8 mouse cellular contexts compared by ENCODE assay signal in the genomic region with DNA sequence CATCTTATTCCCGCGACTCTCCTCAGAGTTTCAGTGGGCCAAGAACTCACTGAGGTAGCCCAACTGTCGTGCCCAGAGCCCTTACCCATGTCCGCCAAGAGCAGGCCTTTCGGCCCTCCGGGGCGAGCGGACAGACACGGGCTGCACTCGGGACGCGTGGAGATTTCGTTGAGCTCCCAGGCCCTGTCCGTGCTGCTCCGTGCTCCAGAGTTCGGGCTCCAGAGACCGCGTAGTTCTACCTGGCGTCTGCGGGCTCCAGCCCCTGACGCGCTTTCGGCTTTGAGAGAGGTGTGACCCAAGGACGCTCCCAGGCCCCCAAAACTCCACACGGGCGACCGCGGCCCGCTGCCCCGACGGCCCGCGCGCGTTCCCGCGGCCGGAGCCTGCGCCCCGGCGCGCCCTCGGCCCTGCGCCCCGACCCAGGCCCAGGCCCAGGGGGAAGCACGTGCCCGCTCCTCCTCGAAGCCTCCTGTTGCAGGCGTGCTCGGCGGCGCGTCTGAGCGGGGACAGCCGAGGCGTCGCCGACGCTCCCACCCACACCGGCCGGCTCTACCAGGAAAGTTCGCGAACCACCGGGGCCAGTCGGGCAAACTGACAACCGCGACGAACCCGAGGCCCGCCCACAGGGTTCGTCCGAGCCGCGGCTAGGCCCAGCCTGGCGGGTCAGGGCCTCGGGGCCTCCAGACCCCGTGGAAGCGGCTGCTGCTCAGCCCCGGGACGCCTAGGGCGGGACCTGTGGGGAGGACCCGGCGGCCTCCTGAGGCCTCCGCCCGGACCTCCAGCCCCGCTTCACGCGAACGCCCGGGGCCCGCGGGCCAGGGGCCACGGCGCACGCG. TPM values are rescaled to one million over a fixed set of nuclear protein-coding genes. Genes with fewer than 3 reads are reported as not detected.
DNase-seq lines count a peak whose midpoint lies in the region; ATAC-seq lines count a peak whose summit lies in the region.

No protein-coding gene starts in this region.

- peaks cover 3% of the 10 kb centered on the region; the same call in 1 of the 2 replicates for H3K4me1 ChIP-seq in kidney, embryonic 14.5 days (ENCODE audit: control insufficient read depth, insufficient read depth, low read length)
- peaks cover 27% of the 10 kb centered on the region for H3K4me1 ChIP-seq in heart, embryonic 10.5 days
- H3K4me1 ChIP-seq in neural tube, embryonic 14.5 days (ENCODE audit: control insufficient read depth, insufficient read depth, low read length), result 0 out of 2 replicates have a peak, but pooled peaks cover 3% of the 10 kb centered on the region

- no peak for DNase-seq in kidney, postnatal 25 days
- peak; percentile 56 for DNase-seq in embryo, embryonic 11 days
- peak; percentile 76 for DNase-seq in heart, embryonic 10.5 days (ENCODE audit: low spot score)
- peak; percentile 31 for DNase-seq in kidney, postnatal 10 days
- no peak for DNase-seq in thymus, postnatal 0 days (ENCODE audit: low spot score)
- DNase-seq in left cerebral cortex, postnatal 14 days (ENCODE audit: low spot score in 2 of 2), result no peak

- no peak overlapping the region for H3K27ac ChIP-seq in kidney, embryonic 14.5 days (ENCODE audit: low read depth, low read length)
- H3K27ac ChIP-seq in heart, embryonic 10.5 days, result 0 out of 2 replicates have a peak overlapping the region, but pooled peaks have one; percentile 29
- no peak overlapping the region for H3K27ac ChIP-seq in neural tube, embryonic 14.5 days (ENCODE audit: low read depth, low read length)

- intact Hi-C loops in left cerebral cortex, postnatal 14 days (cut with DNase I), result no loop called here

- WGBS in kidney, embryonic 14.5 days, result 2% methylated on average over 74 of the region's 96 CpGs
- WGBS in heart, embryonic 10.5 days, result 1% methylated on average over 96 of the region's 96 CpGs
- WGBS in neural tube, embryonic 14.5 days, result 2% methylated on average over 92 of the region's 96 CpGs

- peak overlapping the region; percentile 4; the same call in 1 of the 2 replicates for H3K4me3 ChIP-seq in kidney, embryonic 14.5 days (ENCODE audit: low read length)
- H3K4me3 ChIP-seq in heart, embryonic 10.5 days, result peak overlapping the region; percentile 45
- no peak overlapping the region for H3K4me3 ChIP-seq in neural tube, embryonic 14.5 days (ENCODE audit: low read depth, low read length)

- H3K4me2 ChIP-seq in kidney, embryonic 14.5 days (replicated peaks; ENCODE audit: low read depth, low read length), result no peak overlapping the region; the same call in 1 of the 2 replicates
- no peak overlapping the region for H3K4me2 ChIP-seq in neural tube, embryonic 14.5 days (ENCODE audit: low read depth, low read length)

- peak; percentile 51 for ATAC-seq in kidney, embryonic 14.5 days (ENCODE audit: low FRiP score, low TSS enrichment)
- peak; percentile 39; the same call in 1 of the 2 replicates for ATAC-seq in neural tube, embryonic 14.5 days (ENCODE audit: low read depth)

- no peaks in the 10 kb centered on the region for H3K9me3 ChIP-seq in kidney, embryonic 14.5 days (ENCODE audit: control insufficient read depth, low read length)
- H3K9me3 ChIP-seq in heart, embryonic 10.5 days, result no peaks in the 10 kb centered on the region
- no peaks in the 10 kb centered on the region for H3K9me3 ChIP-seq in neural tube, embryonic 14.5 days (ENCODE audit: control insufficient read depth, low read length)

- peaks cover 88% of the 10 kb centered on the region for H3K27me3 ChIP-seq in kidney, embryonic 14.5 days (ENCODE audit: control insufficient read depth, insufficient read depth, low read length)
- H3K27me3 ChIP-seq in heart, embryonic 10.5 days (ENCODE audit: insufficient read depth, poor library complexity, severe bottlenecking), result peaks cover 94% of the 10 kb centered on the region
- H3K27me3 ChIP-seq in neural tube, embryonic 14.5 days (ENCODE audit: control insufficient read depth, insufficient read depth, low read length), result peaks cover 34% of the 10 kb centered on the region

- no peak overlapping the region for H3K9ac ChIP-seq in kidney, embryonic 14.5 days (ENCODE audit: low read depth, low read length)
- no peak overlapping the region for H3K9ac ChIP-seq in neural tube, embryonic 14.5 days (replicated peaks; ENCODE audit: low read depth, low read length)

- no peaks in the 10 kb centered on the region for H3K36me3 ChIP-seq in kidney, embryonic 14.5 days (ENCODE audit: control insufficient read depth, insufficient read depth, low read length)
- H3K36me3 ChIP-seq in heart, embryonic 10.5 days, result no peaks in the 10 kb centered on the region
- H3K36me3 ChIP-seq in neural tube, embryonic 14.5 days (ENCODE audit: control insufficient read depth, insufficient read depth, low read length), result no peaks in the 10 kb centered on the region

RNA-seq across cellular contexts. Expression of a gene that starts 9.7 kb away (rescaled TPM):
- polyA plus RNA-seq in kidney, embryonic 14.5 days (2014; fragmentation: Nextera tagmentation; extraction: Ambion mirVana), result not detected in 2 replicates
- polyA plus RNA-seq in heart, embryonic 10.5 days (2016; fragmentation: Nextera tagmentation; extraction: Ambion mirVana), result 0.12 and 0.33 TPM in 2 replicates
- polyA plus RNA-seq in neural tube, embryonic 14.5 days (2014; fragmentation: Nextera tagmentation; extraction: Ambion mirVana), result 0.09 TPM in 1 of 2 replicates, not detected in the other
- polyA plus RNA-seq in thymus, postnatal 0 days (2015; fragmentation: Nextera tagmentation; extraction: Ambion mirVana), result not detected in 2 replicates
- 1 to 10 TPM; 6.1 to 9.1 TPM for total RNA-seq in left cerebral cortex, postnatal 14 days (2021)

Comparison
In these comparisons a context has a peak if more than half of its experiments do, and no peak if none do; other contexts are left out.
1. DNase-seq: peak in embryo, embryonic 11 days (single experiment), heart, embryonic 10.5 days (single experiment) and kidney, postnatal 10 days (single experiment); none in kidney, postnatal 25 days (0 of 2), thymus, postnatal 0 days (single experiment) and left cerebral cortex, postnatal 14 days (0 of 2).